Mouse (Mus musculus) G1E (cell line): ENCODE measurements around the gene 4933407L21Rik. TPM values are rescaled to one million over a fixed set of nuclear protein-coding genes. Genes with fewer than 3 reads are reported as not detected.
"Not testable (repeated sequence)": the region's sequence is repeated elsewhere in the genome, so short reads cannot be mapped to it uniquely, and the experiment has no call there.

Source experiments
- ATAC-seq: 2 replicates; pipeline ENCODE4 v1.8.0; 2016; ENCODE audit warnings: mild to moderate bottlenecking; ENCODE audit not compliant: insufficient number of reproducible peaks, poor library complexity, low FRiP score, severe bottlenecking; ENCODE audit errors: extremely low read depth
- DNase-seq: peaks from one replicate; pipeline ENCODE4 v3.0.0; 2012; ENCODE audit warnings: low spot score
- H3K27me3 ChIP-seq: 2 replicates; pipeline ENCODE4 v1.6.1; 2012; ENCODE audit warnings: mild to moderate bottlenecking, low read length, inconsistent platforms; ENCODE audit not compliant: insufficient read depth
- H3K36me3 ChIP-seq: replicated peaks from 2 replicates; pipeline ENCODE3; 2012; ENCODE audit warnings: mild to moderate bottlenecking, inconsistent platforms
- H3K4me1 ChIP-seq: 2 replicates; pipeline ENCODE4 v1.6.1; 2012; ENCODE audit warnings: low read depth, low read length, inconsistent platforms, mixed read lengths; ENCODE audit not compliant: insufficient read depth
- H3K4me3 ChIP-seq: 2 replicates; pipeline ENCODE4 v1.5.1; 2012; ENCODE audit warnings: low read depth, mild to moderate bottlenecking, inconsistent platforms, low read length, moderate library complexity, mixed read lengths
- H3K9me3 ChIP-seq: replicated peaks from 2 replicates; pipeline ENCODE4 v1.6.1; 2012; ENCODE audit warnings: inconsistent platforms
- CTCF ChIP-seq: IDR thresholded peaks from 2 replicates; pipeline ENCODE4 v1.5.1; 2012; ENCODE audit warnings: low read depth, low read length, inconsistent platforms, mixed read lengths
- GATA1 ChIP-seq: IDR thresholded peaks from 2 replicates; pipeline ENCODE4 v1.6.1; 2012; ENCODE audit warnings: borderline replicate concordance, low read length, inconsistent platforms, mixed read lengths
- GATA2 ChIP-seq: IDR thresholded peaks from 2 replicates; pipeline ENCODE4 v1.6.1; 2012; ENCODE audit warnings: low read depth, low read length, inconsistent platforms, borderline replicate concordance
- POLR2AphosphoS5 ChIP-seq: IDR thresholded peaks from 2 replicates; pipeline ENCODE4 v1.6.1; 2012; ENCODE audit warnings: low read depth, low read length, inconsistent platforms; ENCODE audit not compliant: insufficient replicate concordance
- TAL1 ChIP-seq: conservative IDR thresholded peaks from 2 replicates; pipeline ENCODE4 v1.6.1; 2012; ENCODE audit warnings: low read depth, low read length, inconsistent platforms, mixed read lengths
- polyA plus RNA-seq: library from polyadenylated mRNA; stranded (reverse); fragments of >175 nt; gene quantifications from 2 replicates; pipeline ENCODE4 v1.2.3, GENCODE M21; 2012
- total RNA-seq, 2 experiments: library from RNA; stranded (forward) in 1 of 2; stranded (reverse) in 1 of 2; fragments of 200-1000 nt in 1 of 2; fragments of >200 nt in 1 of 2; fragmentation: Nextera tagmentation in 1 of 2; gene quantifications; 2 replicates each; pipeline ENCODE4 v1.2.3; 2014 to 2017

4933407L21Rik gene
- total and polyA plus RNA-seq, 3 experiments = 0.05 TPM; not detected in 2

DNA sequence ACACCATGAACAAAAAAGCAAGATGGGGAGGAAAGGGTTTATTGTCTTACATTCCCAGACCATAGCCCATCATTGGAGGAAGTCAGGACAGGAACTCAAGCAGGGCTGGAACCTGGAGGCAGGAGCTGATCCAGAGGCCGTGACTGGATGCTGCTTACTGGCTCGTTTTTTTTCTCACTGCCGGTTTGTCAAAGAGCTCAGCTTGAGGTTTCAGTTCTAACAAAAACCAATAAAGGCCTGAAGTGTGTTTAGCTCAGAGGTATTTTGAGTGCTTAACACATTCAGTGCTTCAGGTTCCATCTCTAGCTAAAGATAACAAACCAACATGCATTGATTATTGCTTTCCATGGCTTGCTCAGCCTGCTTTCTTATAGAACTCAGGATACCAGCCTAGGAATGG, 44.1 kb downstream of the 4933407L21Rik start:
- no peak for DNase-seq
- Histone ChIP-seq H3K4me1 (no peaks in the 10 kb centered on the region), H3K36me3 (no peaks in the 10 kb centered on the region), H3K4me3 (no peak overlapping the region), H3K27me3 (0 out of 2 replicates have a peak, but pooled peaks cover 4% of the 10 kb centered on the region), H3K9me3 (no peaks in the 10 kb centered on the region)
- TF ChIP-seq POLR2AphosphoS5 (no peak), GATA2 (no peak), TAL1 (no peak), CTCF (no peak), GATA1 (no peak)
- no peak for ATAC-seq

DNA sequence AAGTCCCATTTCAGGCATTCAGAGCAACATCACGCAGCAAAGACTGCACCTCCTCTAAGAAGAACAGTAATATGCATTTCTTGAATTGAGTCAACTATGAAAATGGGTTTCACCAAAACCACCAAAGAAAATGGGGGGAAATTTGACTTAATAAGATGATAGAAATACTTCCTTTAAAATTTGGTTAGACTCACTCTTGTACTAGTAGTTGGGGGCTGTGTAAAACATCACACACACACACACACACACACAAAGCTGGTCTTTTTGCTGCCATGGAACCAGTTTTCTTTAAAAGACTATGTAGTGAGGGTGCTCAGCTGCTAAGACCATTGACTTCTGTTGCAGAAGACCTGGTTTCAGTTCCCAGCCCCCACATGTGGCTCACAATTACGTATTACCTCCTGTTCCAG, 45.2 kb downstream of the 4933407L21Rik start:
- ATAC-seq (no peak), DNase-seq (no peak)
- no peak for TF ChIP-seq GATA1
- TF ChIP-seq CTCF = no peak
- TF ChIP-seq GATA2 = no peak
- no peak for TF ChIP-seq POLR2AphosphoS5
- TF ChIP-seq TAL1 = no peak
- Histone ChIP-seq H3K27me3 (0 out of 2 replicates have a peak, but pooled peaks cover 4% of the 10 kb centered on the region), H3K9me3 (no peaks in the 10 kb centered on the region), H3K4me1 (no peaks in the 10 kb centered on the region), H3K4me3 (no peak overlapping the region), H3K36me3 (no peaks in the 10 kb centered on the region)

DNA sequence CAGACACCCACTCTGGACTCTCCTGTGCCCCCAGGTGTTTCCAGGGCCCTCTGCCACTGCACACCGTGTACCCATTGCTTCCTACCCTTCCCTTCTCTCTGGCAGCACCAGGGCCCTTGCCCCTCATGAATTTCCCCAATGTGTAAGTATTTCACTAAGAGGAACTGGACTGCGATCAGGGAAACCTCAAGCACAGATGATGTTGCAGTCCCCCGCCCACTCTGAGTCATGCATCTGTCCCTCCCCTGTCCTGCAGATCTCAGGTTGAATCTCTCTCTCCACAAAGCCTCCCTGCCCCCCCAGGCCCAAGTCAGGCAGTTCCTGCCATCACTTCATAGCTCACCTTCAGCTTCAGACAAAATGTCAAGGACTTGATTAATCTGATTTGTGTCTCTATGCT, 49.4 kb downstream of the 4933407L21Rik start:
- ATAC-seq (no peak), DNase-seq (no peak)
- Histone ChIP-seq H3K4me3 (no peak overlapping the region), H3K27me3 (peaks cover 8% of the 10 kb centered on the region; the same call in 1 of the 2 replicates), H3K4me1 (no peaks in the 10 kb centered on the region), H3K9me3 (no peaks in the 10 kb centered on the region), H3K36me3 (no peaks in the 10 kb centered on the region)
- TF ChIP-seq CTCF = no peak
- TF ChIP-seq TAL1 = no peak
- no peak for TF ChIP-seq GATA2
- no peak for TF ChIP-seq GATA1
- TF ChIP-seq POLR2AphosphoS5 = no peak

DNA sequence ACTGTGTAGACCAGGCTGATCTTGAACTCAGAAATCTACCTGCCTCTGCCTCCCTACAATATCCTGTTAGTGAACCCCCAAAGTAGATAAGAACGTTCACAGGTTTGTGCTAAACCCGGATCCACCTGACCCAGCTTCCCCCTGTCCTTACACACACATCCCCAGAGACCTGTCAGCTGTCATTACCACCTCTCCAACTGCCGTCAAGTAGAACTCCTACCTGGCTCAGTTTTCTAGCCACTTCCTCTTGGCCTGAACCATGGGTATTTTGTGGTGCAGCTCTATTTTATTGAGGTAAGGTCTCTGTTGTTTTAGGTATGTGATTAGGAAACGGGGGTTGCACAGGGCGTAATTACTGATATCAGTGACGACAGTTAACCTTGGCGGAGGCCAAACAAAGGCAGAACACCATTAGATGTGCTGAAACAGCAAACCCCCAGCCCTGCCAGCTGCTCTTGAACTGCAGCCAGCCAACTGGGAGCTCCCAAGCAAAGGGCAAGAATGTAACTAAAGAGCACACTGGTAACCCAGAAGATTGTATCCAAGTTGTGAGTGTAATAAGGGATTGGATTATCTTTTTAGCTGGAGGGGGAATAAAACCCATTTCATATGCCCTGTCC, 53.6 kb downstream of the 4933407L21Rik start:
- no peak for DNase-seq
- TF ChIP-seq POLR2AphosphoS5 = no peak
- no peak for TF ChIP-seq CTCF
- TF ChIP-seq TAL1 = no peak
- TF ChIP-seq GATA2 = no peak
- TF ChIP-seq GATA1 = no peak
- H3K4me1 ChIP-seq = no peaks in the 10 kb centered on the region
- ATAC-seq = no peak
- H3K9me3 ChIP-seq = no peaks in the 10 kb centered on the region
- H3K27me3 ChIP-seq = peaks cover 7% of the 10 kb centered on the region; the same call in 1 of the 2 replicates
- H3K4me3 ChIP-seq = no peak overlapping the region
- H3K36me3 ChIP-seq = no peaks in the 10 kb centered on the region

DNA sequence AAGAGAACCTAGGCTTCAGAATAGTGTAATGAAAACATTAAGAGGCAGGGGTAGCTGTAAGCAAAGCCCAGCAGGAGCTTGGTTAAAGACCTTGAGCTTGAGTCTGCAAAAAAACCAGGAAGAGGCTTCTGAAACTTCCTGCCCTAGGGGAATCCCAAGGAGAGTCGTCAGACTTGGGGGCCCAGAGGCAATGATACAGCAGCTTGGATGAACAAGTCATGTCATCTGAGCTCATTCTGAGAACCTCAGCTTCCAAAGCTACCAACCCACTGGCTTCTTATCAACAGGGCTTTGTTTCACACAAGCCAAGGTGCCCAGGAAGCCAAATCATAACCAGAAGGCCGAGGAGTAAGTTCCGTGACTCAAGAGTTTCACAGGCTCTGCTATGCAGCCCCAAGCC, 57.5 kb downstream of the 4933407L21Rik start:
- H3K4me1 ChIP-seq = no peaks in the 10 kb centered on the region
- no peaks in the 10 kb centered on the region for H3K9me3 ChIP-seq
- H3K27me3 ChIP-seq = peaks cover 13% of the 10 kb centered on the region
- DNase-seq (no peak), ATAC-seq (no peak)
- H3K36me3 ChIP-seq = no peaks in the 10 kb centered on the region
- H3K4me3 ChIP-seq = no peak overlapping the region
- no peak for TF ChIP-seq TAL1
- TF ChIP-seq POLR2AphosphoS5 = no peak
- TF ChIP-seq GATA2 = no peak
- TF ChIP-seq GATA1 = no peak
- no peak for TF ChIP-seq CTCF

DNA sequence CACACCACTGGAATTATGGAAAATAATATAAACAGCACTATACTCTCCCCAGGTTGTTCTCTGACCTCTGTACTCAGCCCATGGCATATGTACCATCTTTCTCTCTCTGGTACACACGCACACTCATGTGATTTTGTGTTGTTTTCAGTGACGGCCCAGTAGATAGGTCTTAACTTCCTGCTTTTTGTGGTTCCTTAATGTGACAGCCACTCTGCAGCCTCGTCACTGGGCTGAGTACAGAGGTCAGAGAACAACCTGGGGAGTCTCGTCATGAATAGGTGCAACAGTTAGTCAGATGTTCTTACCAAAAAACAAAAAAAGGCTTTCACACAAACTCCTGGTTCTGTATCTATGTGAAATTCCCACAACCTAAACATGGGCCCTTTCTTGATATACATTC, 60.1 kb downstream of the 4933407L21Rik start:
- no peak for DNase-seq
- no peaks in the 10 kb centered on the region for H3K36me3 ChIP-seq
- no peak for TF ChIP-seq TAL1
- no peak for TF ChIP-seq GATA2
- no peak for TF ChIP-seq POLR2AphosphoS5
- no peak for TF ChIP-seq CTCF
- no peak for TF ChIP-seq GATA1
- no peaks in the 10 kb centered on the region for H3K9me3 ChIP-seq
- H3K27me3 ChIP-seq = peaks cover 14% of the 10 kb centered on the region
- H3K4me3 ChIP-seq = no peak overlapping the region
- no peaks in the 10 kb centered on the region for H3K4me1 ChIP-seq
- ATAC-seq = no peak

DNA sequence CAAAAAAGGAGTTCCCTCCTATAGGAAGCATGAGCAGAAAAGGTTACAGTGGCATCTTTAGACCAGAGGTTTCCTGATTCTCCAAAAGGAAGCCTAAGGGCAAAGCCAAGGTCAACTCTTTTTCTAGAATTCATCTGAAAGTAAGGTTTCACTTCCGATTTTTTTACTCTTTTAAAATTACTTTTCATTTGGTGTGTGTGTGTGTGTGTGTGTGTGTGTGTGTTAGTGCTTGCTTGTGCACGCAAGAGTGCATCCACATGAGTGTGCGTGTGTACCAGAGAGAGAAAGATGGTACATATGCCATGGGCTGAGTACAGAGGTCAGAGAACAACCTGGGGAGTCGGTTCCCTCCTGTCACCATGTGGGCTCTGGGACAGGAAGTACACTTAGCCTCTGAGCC, 60.6 kb downstream of the 4933407L21Rik start:
- DNase-seq, H3K36me3 ChIP-seq, H3K4me1 ChIP-seq, H3K9me3 ChIP-seq, H3K4me3 ChIP-seq, ATAC-seq: not testable (repeated sequence)
- H3K27me3 ChIP-seq = peaks cover 14% of the 10 kb centered on the region

Other genes starting within 250 kb of the 4933407L21Rik start
- gene A630001G21Rik, start 149.8 kb upstream of the 4933407L21Rik start, total RNA-seq (2014; fragmentation: Nextera tagmentation) = not detected in 2 replicates
- 0.16 and 0.46 TPM in 2 replicates for gene A630001G21Rik, start 149.8 kb upstream of the 4933407L21Rik start, total RNA-seq (2017)
- gene A630001G21Rik, start 149.8 kb upstream of the 4933407L21Rik start, polyA plus RNA-seq = not detected in 2 replicates
- gene Cab39, start 135.0 kb upstream of the 4933407L21Rik start, total RNA-seq (2014; fragmentation: Nextera tagmentation) = 147 and 159 TPM in 2 replicates
- 208 and 231 TPM in 2 replicates for gene Cab39, start 135.0 kb upstream of the 4933407L21Rik start, total RNA-seq (2017)
- gene Cab39, start 135.0 kb upstream of the 4933407L21Rik start, polyA plus RNA-seq = 41.8 and 51.3 TPM in 2 replicates
- 51.8 and 67.5 TPM in 2 replicates for gene Itm2c, start 34.2 kb upstream of the 4933407L21Rik start, total RNA-seq (2014; fragmentation: Nextera tagmentation)
- gene Itm2c, start 34.2 kb upstream of the 4933407L21Rik start, total RNA-seq (2017) = 149 and 176 TPM in 2 replicates
- 67.9 and 69.9 TPM in 2 replicates for gene Itm2c, start 34.2 kb upstream of the 4933407L21Rik start, polyA plus RNA-seq
- gene Gpr55, start 32.5 kb downstream of the 4933407L21Rik start, total RNA-seq (2014; fragmentation: Nextera tagmentation) = 0.30 and 0.44 TPM in 2 replicates
- gene Gpr55, start 32.5 kb downstream of the 4933407L21Rik start, total RNA-seq (2017) = 0.93 and 1.2 TPM in 2 replicates
- gene Gpr55, start 32.5 kb downstream of the 4933407L21Rik start, polyA plus RNA-seq = 0.14 and 0.37 TPM in 2 replicates
- not detected in 2 replicates for gene Spata3, start 88.3 kb downstream of the 4933407L21Rik start, total RNA-seq (2014; fragmentation: Nextera tagmentation)
- 0.52 TPM in 1 of 2 replicates, not detected in the other for gene Spata3, start 88.3 kb downstream of the 4933407L21Rik start, total RNA-seq (2017)
- not detected in 2 replicates for gene Spata3, start 88.3 kb downstream of the 4933407L21Rik start, polyA plus RNA-seq
- not detected in 2 replicates for gene 2810459M11Rik, start 117.4 kb downstream of the 4933407L21Rik start, total RNA-seq (2014; fragmentation: Nextera tagmentation)
- gene 2810459M11Rik, start 117.4 kb downstream of the 4933407L21Rik start, total RNA-seq (2017) = 0.11 TPM in 1 of 2 replicates, not detected in the other
- gene 2810459M11Rik, start 117.4 kb downstream of the 4933407L21Rik start, polyA plus RNA-seq = not detected in 2 replicates
- gene Psmd1, start 135.9 kb downstream of the 4933407L21Rik start, total RNA-seq (2014; fragmentation: Nextera tagmentation) = 172 and 231 TPM in 2 replicates
- gene Psmd1, start 135.9 kb downstream of the 4933407L21Rik start, total RNA-seq (2017) = 176 and 200 TPM in 2 replicates
- gene Psmd1, start 135.9 kb downstream of the 4933407L21Rik start, polyA plus RNA-seq = 25.5 and 42.8 TPM in 2 replicates
- gene Htr2b, start 183.5 kb downstream of the 4933407L21Rik start, total RNA-seq (2014; fragmentation: Nextera tagmentation) = not detected in 2 replicates
- 0.11 and 0.12 TPM in 2 replicates for gene Htr2b, start 183.5 kb downstream of the 4933407L21Rik start, total RNA-seq (2017)
- gene Htr2b, start 183.5 kb downstream of the 4933407L21Rik start, polyA plus RNA-seq = not detected in 2 replicates
- gene Gm21972, start 205.2 kb downstream of the 4933407L21Rik start, total RNA-seq (2014; fragmentation: Nextera tagmentation) = 8.2 and 15.5 TPM in 2 replicates
- 9.3 and 17.7 TPM in 2 replicates for gene Gm21972, start 205.2 kb downstream of the 4933407L21Rik start, total RNA-seq (2017)
- 9.2 and 10.7 TPM in 2 replicates for gene Gm21972, start 205.2 kb downstream of the 4933407L21Rik start, polyA plus RNA-seq
- 11.2 and 15.0 TPM in 2 replicates for gene Armc9, start 226.3 kb downstream of the 4933407L21Rik start, total RNA-seq (2014; fragmentation: Nextera tagmentation)
- gene Armc9, start 226.3 kb downstream of the 4933407L21Rik start, total RNA-seq (2017) = 8.0 and 12.3 TPM in 2 replicates
- gene Armc9, start 226.3 kb downstream of the 4933407L21Rik start, polyA plus RNA-seq = 4.0 and 4.8 TPM in 2 replicates